Mouse (Mus musculus) embryonic stem cell, embryonic (primary cell): ENCODE measurements around the gene Ctnna3.

Experiments used
- CTCF ChIA-PET, 4 experiments: fragments of 300-600 bp in 2 of 4; fragments of 350-600 bp in 2 of 4; sonication (Branson Sonifier 250); formaldehyde crosslinking; loops; one replicate each; lab custom pipeline; 2022; ENCODE audit warnings: inconsistent platforms in 2 of 4; lab: Charles Lee
- POLR2A ChIA-PET, 4 experiments: fragments of 300-600 bp in 2 of 4; fragments of 350-600 bp in 2 of 4; sonication (Branson Sonifier 250); formaldehyde crosslinking; loops; one replicate each; lab custom pipeline; 2022; ENCODE audit warnings: antibody characterized with exemption in 4 of 4, inconsistent platforms in 1 of 4; lab: Charles Lee

Ctnna3 gene

DNA sequence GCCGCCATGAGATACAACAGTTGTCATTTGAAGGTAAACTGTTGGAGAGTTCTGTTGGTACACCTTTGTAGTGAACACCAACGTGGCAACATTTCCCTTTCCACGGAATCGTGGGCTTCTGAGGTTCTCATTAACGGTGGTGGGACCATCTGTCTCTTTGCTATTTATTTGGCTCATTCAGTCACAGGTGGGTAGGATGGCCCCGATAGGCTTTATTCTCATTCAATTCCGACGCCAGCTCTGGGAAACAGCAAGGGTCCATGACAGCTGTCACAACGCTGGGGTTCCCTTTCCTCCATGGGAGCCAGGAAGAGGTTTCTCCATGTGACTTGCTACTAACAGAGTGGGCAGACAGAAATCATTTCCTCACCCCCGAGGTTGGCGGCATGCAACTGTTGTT is 612.0 kb downstream of the Ctnna3 start:
- POLR2A ChIA-PET: no interaction called here
- CTCF ChIA-PET: no interaction called here

GRCm38 (mm10) chr10:64049151-64049550 is 619.3 kb downstream of the Ctnna3 start:
- POLR2A ChIA-PET: no interaction called here
- CTCF ChIA-PET: no interaction called here

DNA sequence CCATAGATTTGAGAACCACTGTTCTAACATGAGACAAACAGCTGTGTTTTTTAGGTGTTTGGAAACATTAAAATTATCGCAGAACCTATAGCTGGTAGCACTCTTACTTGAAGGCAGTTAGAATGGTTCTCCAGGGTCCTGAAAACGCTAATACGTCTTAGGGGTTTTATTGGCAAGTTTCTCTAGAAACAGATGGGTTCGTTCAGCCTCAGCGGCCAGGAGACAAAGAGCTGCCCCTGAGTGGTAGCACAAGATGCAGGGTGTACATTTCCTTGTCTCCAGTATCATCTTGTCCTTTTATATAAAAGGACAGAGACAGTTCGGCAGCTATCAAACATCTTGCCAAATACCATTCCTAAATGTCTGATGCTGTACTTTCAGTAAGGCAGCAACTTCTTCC is 620.0 kb downstream of the Ctnna3 start:
- CTCF ChIA-PET: no interaction called here
- POLR2A ChIA-PET: no interaction called here

DNA sequence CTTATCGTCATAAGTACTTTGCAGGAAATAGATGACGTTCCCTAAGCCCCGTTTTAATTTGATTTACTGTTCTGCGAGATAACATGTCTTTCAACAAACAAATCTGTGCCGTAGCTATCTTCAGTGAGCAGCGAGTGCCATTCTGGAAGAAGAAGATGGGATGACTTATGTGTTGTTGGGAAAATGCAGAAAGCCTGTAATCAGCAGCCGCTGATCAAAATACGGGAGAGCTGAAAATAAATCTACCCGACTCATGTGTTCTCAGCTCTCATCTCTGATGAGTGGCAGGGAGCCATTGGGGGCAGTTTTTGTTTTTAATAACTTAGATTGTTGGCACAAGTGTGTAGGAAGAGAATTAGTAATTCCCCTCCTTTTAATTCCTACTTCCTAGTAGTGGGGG is 633.8 kb downstream of the Ctnna3 start:
- ChIA-PET CTCF (interaction anchor here in 1 of 4 experiments (0.6 kb wide), 1 partner anchor 333 kb away, joined by 4 read pairs; no protein-coding TSS in a partner anchor), POLR2A (no interaction called here)

DNA sequence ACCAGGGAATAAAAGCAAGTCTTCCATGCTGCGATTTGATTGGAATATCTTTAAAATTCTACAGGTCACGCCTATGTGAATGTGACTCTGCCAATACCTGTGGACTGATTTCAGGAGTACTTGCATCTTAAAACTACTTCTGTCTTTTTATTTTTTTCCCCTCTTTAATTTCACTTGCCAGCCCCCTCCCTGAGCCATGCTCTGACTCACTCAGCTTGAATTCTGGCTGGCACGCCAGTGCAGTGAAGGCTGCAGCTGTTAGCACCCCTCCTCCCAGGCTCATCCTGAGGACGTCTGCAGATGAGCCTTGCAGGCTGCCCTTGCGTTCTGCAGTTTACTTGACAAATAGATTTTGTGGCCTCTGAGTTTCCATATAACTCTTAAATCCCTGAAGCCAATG is 646.0 kb downstream of the Ctnna3 start:
- POLR2A ChIA-PET: interaction anchor here in 1 of 4 experiments (0.6 kb wide), 1 partner anchor 274 kb away, joined by 3 read pairs; no protein-coding TSS in a partner anchor
- CTCF ChIA-PET: no interaction called here

DNA sequence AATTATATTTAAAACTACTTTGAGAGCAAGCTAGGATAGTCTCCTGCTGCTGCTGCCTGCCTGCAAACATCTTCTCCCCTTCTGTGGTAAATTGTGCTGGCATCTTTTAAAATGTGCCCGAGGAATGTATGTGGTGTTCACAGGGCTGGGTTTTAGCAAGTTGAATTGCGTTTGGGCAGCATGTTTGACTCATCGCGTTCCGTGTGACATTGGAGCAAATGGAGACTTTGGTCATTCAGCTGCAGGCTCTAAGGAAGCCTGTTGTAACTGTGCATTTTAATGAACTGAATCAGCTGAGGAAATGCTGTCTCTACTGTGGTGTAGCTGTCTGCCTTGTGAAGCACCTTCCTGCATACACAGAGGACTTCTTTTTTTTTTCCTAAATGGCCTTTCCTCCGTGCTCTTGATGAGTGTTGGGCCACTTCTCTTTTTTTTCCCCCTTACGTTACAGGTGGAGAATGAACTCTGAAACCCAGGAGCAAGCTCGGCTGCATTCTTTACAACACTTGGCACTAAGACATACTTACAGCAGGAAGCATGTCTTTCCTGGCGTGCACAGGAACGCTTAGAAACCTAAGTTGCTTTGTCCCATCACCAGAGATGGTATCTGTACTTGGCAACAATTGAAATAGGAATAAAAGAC is 646.6 kb downstream of the Ctnna3 start:
- CTCF ChIA-PET: no interaction called here
- POLR2A ChIA-PET: no interaction called here

- CTCF ChIA-PET: no interaction called here
- POLR2A ChIA-PET: no interaction called here
Measured at GRCm38 (mm10) chr10:64082345-64082744, 652.4 kb downstream of the Ctnna3 start.

GRCm38 (mm10) chr10:64083813-64084212 is 653.9 kb downstream of the Ctnna3 start:
- CTCF ChIA-PET: interaction anchor here in 3 of 4 experiments (0.7 to 1.4 kb wide), 4 partner anchors 43 to 501 kb away, joined by 4 to 7 read pairs (median 6); no protein-coding TSS in a partner anchor

DNA sequence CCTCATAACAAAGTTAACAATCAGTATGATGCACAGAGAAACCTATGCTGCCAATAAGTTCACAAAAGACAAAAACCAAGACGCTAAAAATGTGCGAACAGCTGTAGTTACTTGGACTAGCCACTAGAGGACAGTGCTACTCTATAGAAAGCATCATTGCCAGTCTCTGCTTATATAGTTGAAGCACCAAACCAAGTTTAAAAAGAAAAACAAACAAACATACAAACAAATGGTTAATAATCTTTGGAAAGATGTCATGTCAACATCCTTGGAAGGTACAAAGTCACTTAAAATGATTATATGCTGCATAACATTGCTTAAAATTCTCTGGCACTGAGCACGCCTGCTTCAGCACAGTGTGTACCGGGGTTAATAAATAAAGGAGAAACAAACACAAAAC is 654.6 kb downstream of the Ctnna3 start:
- ChIA-PET CTCF (interaction anchor here in 3 of 4 experiments (0.7 to 1.4 kb wide), 5 partner anchors 44 to 666 kb away, joined by 4 to 7 read pairs (median 5); no protein-coding TSS in a partner anchor), POLR2A (no interaction called here)

More at GRCm38 (mm10) chr10:64083813-64084212, 653.9 kb downstream of the Ctnna3 start:
- POLR2A ChIA-PET: no interaction called here

GRCm38 (mm10) chr10:64086183-64086566 is 656.3 kb downstream of the Ctnna3 start:
- POLR2A ChIA-PET: no interaction called here
- CTCF ChIA-PET: no interaction called here

- ChIA-PET CTCF (interaction anchor here in 1 of 4 experiments (0.9 kb wide), 1 partner anchor 315 kb away, joined by 3 read pairs; no protein-coding TSS in a partner anchor), POLR2A (no interaction called here)
Measured at GRCm38 (mm10) chr10:64086567-64087391, 656.9 kb downstream of the Ctnna3 start.

DNA sequence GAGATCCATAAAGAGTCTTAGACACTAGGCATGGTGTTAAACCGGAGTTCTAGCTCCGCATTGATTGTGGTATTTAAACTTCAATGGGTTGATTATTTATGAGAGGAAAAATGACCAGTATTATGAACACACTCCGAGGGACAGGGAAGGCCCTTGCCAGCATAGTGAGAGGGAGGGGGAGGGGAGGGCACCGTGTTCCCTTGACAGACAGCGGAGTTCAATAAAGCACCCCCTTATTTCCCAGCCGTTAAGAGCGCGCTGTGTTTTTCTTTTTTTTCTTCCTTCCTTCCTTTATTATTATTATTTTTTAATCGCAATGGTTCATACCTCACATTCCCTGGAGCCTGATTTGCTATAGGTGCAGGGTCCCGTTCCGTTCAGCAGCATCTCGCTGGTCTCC is 657.6 kb downstream of the Ctnna3 start:
- CTCF ChIA-PET: interaction anchor here in 1 of 4 experiments (0.9 kb wide), 1 partner anchor 314 kb away, joined by 3 read pairs; no protein-coding TSS in a partner anchor
- POLR2A ChIA-PET: no interaction called here

GRCm38 (mm10) chr10:64087936-64088773 is 658.3 kb downstream of the Ctnna3 start:
- POLR2A ChIA-PET: interaction anchor here in 1 of 4 experiments (0.6 kb wide), 1 partner anchor 735 kb away, joined by 8 read pairs; no protein-coding TSS in a partner anchor
- CTCF ChIA-PET: interaction anchor here in 1 of 4 experiments (1.1 kb wide), 1 partner anchor 313 kb away, joined by 3 read pairs; no protein-coding TSS in a partner anchor

DNA sequence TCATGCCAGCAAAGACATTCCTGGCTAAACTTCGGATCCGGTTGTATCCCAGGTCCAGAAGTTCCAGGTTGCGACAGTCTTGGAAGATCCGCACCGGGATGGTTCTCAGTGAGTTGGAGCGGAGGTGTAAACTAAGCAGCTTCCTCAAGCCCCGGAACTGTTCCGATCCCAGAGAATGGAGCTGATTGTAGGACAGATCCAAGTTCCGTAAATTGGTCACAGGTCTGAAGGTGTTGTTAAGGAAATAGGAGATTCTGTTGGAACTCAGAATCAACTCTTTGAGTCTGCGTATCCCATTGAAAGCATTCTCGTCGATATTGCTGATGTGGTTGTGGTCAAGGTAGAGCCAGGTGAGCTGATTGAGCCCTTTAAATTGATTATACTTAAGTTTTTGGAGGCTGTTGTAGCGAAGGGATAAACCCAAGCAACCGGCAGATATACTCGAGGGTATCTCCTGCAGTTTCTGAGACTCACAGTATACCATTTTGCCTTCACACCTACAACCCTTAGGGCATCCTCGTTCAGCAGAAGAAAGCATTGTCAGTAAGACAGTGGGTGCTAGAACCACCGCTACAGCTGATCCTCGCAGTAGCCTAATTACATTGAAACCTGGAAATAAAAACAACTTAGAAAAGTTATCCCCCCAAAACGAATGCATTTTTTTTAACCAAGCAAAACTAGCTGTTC is 659.0 kb downstream of the Ctnna3 start:
- ChIA-PET CTCF (interaction anchor here in 2 of 4 experiments (0.6 to 1.1 kb wide), 2 partner anchors 312 to 1664 kb away, joined by 3 to 4 read pairs; no protein-coding TSS in a partner anchor), POLR2A (no interaction called here)

GRCm38 (mm10) chr10:64089680-64090460 is 660.0 kb downstream of the Ctnna3 start, which contains the start of gene Lrrtm3:
Gene Lrrtm3 (minus strand): TSS chr10:64090277.
- ChIA-PET CTCF (interaction anchor here in 3 of 4 experiments (0.5 to 1.1 kb wide), 6 partner anchors 9 to 610 kb away, joined by 3 to 8 read pairs (median 3); no protein-coding TSS in a partner anchor), POLR2A (interaction anchor here in 2 of 4 experiments (0.6 to 1.0 kb wide), 2 partner anchors 83 to 612 kb away, joined by 3 read pairs; no protein-coding TSS in a partner anchor)

- CTCF ChIA-PET: interaction anchor here in 1 of 4 experiments (1.1 kb wide), 1 partner anchor 305 kb away, joined by 4 read pairs; no protein-coding TSS in a partner anchor
- POLR2A ChIA-PET: no interaction called here
Measured at GRCm38 (mm10) chr10:64096532-64096931, 666.6 kb downstream of the Ctnna3 start.

DNA sequence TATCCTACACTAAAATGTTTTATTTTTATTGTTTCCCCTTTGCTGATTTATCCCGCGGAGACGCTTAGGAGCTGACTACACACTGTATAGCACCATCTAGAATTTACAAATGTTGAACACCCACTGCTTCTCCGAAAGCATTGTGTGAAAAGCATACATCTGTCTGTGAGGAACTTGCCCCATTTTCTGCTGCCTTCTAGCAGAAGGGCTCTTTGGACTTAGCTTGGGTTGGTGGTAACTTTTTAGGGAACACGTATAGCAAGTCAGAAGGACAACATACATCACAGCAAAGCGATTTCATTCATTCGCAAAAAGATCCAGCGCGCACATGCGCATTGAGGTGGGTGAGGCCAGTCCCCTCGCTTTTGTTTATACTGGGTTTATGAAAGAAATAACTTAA is 685.3 kb downstream of the Ctnna3 start:
- ChIA-PET POLR2A (no interaction called here), CTCF (no interaction called here)
